Mouse (Mus musculus) embryonic facial prominence, embryonic 15.5 days (tissue): ENCODE data around the gene Arhgap28. TPM values are rescaled to one million over a fixed set of nuclear protein-coding genes. Genes with fewer than 3 reads are reported as not detected.

Experiments used
- ATAC-seq: fragments of 200-750 bp; cut with Nextera tagmentation; 2 replicates; pipeline ENCODE4 v1.8.0; 2017; ENCODE audit warnings: low read depth, moderate TSS enrichment; ENCODE audit not compliant: insufficient number of reproducible peaks, low FRiP score, low TSS enrichment
- H3K27ac ChIP-seq: fragments of 300-500 bp; sonication (generic); replicated peaks from 2 replicates; pipeline ENCODE4 v1.5.1; 2015; ENCODE audit warnings: mild to moderate bottlenecking, inconsistent platforms
- H3K27me3 ChIP-seq: fragments of 300-500 bp; sonication (generic); 2 replicates; pipeline ENCODE4 v1.6.1; 2015; ENCODE audit warnings: inconsistent platforms
- H3K36me3 ChIP-seq: fragments of 300-500 bp; sonication (generic); 2 replicates; pipeline ENCODE4 v1.6.1; 2015; ENCODE audit warnings: mild to moderate bottlenecking, inconsistent platforms
- H3K4me1 ChIP-seq: fragments of 300-500 bp; sonication (generic); 2 replicates; pipeline ENCODE4 v1.6.1; 2015; ENCODE audit warnings: inconsistent platforms
- H3K4me2 ChIP-seq: fragments of 300-500 bp; sonication (generic); replicated peaks from 2 replicates; pipeline ENCODE4 v1.6.1; 2015; ENCODE audit warnings: mild to moderate bottlenecking, inconsistent platforms
- H3K4me3 ChIP-seq: fragments of 300-500 bp; sonication (generic); replicated peaks from 2 replicates; pipeline ENCODE4 v1.5.1; 2015; ENCODE audit warnings: mild to moderate bottlenecking, inconsistent platforms
- H3K9ac ChIP-seq: fragments of 300-500 bp; sonication (generic); 2 replicates; pipeline ENCODE4 v1.6.1; 2015; ENCODE audit warnings: inconsistent platforms
- H3K9me3 ChIP-seq: fragments of 300-500 bp; sonication (generic); replicated peaks from 2 replicates; pipeline ENCODE4 v1.6.1; 2016; ENCODE audit warnings: inconsistent platforms
- WGBS: fragments of 180-500 bp; shearing (Covaris S2); methylation state at CpG from one replicate; pipeline ENCODE4 v1.1.7; 2015; 5-methylcytosine and 5-hydroxymethylcytosine counted together
- polyA plus RNA-seq: library from polyadenylated mRNA; unstranded; fragments of >200 nt; fragmentation: Nextera tagmentation; extraction: Ambion mirVana; gene quantifications from 2 replicates; pipeline ENCODE4 v1.2.1, GENCODE M21; 2015

Gene Arhgap28
- polyA plus RNA-seq, 1 experiment from 2014 or later, result 47.3 TPM

DNA sequence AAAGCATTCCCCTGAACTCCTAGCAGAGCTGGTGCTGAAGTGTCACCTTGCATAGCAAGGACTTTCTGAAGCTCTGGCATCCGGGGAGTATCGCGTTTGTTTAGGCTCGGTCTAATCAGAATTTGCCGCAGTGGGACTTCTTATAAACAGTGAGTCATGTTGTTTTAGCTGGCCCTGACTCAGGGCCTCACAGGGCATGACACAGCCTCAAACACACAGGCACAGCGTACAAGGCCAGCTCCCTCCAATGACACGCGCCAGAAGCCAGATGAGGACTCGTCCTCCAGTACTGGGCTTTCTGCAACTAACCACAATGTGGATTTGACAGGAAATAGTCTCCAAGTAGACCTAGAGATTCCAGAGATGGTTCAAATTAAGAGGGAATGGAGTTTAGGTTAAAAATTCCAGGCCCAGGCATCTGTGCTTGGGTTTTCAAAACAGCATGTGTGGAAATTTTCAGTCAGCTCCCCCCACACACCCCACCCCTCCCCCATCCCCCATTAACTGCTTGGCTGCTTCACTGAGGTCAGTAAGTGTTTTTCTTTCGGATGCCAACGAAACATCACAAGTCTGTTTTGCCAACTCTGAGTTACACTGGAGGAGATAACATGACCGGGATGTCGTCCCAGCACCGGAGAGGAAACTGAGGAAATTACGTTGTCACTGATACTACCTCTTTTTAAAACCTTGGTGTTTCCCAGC, 14.8 kb downstream of the Arhgap28 start:
- Histone ChIP-seq H3K4me2 (0 out of 2 replicates have a peak overlapping the region, but pooled peaks have one; percentile 6), H3K9me3 (no peaks in the 10 kb centered on the region), H3K27ac (peak overlapping the region; percentile 84), H3K36me3 (no peaks in the 10 kb centered on the region), H3K9ac (no peak overlapping the region), H3K4me3 (no peak overlapping the region), H3K27me3 (no peaks in the 10 kb centered on the region), H3K4me1 (peaks cover 21% of the 10 kb centered on the region)
- WGBS, result 16% methylated on average over 15 of the region's 15 CpGs
- peak; percentile 88 for ATAC-seq

DNA sequence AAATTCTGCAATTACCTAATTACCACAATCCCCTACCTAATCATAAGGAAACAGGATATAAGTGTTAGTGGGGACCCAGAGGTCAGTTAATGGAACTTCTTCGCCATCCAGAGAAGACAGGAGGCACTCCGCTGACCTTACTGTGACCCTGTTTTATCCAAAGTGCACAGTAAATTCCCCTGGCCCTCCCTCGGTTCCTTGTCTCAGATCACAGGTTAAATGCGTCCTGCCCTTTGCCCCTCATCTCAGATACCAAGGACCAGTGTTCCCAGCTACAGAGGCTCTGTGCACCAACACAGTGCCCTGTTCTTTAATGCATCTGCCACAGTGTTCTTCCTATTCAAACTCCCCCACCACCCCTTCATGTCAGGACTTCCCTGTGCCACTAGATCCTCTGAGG, 18.4 kb downstream of the Arhgap28 start:
- no peaks in the 10 kb centered on the region for H3K27me3 ChIP-seq
- no peak for ATAC-seq
- no peak overlapping the region for H3K4me3 ChIP-seq
- H3K27ac ChIP-seq, result no peak overlapping the region
- H3K9me3 ChIP-seq, result no peaks in the 10 kb centered on the region
- no peaks in the 10 kb centered on the region for H3K36me3 ChIP-seq
- no peak overlapping the region for H3K4me2 ChIP-seq
- 47% methylated on average over 4 of the region's 4 CpGs for WGBS
- no peak overlapping the region for H3K9ac ChIP-seq
- peaks cover 25% of the 10 kb centered on the region for H3K4me1 ChIP-seq

DNA sequence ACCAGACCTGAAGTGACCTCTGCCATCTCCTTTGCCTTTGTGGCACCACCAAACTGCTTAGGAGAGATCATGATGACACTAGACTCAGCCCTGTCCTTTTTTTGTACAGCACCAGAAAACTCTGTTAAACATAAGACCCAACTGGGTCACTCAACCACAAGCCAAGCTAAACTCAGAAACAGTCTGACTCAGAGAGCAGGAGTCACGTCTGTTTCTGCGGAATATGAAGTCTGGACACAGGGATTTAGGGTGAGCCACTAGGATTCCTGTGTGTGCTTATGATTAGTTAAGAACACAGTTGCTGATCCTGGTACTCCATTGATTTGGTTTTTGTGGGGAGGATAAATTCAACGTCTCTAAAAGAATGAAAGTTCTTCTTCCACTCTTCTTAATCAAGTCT, 23.3 kb downstream of the Arhgap28 start:
- Histone ChIP-seq H3K4me1 (peaks cover 23% of the 10 kb centered on the region), H3K9me3 (no peaks in the 10 kb centered on the region), H3K36me3 (no peaks in the 10 kb centered on the region), H3K4me3 (no peak overlapping the region), H3K9ac (no peak overlapping the region), H3K27ac (no peak overlapping the region), H3K4me2 (no peak overlapping the region), H3K27me3 (no peaks in the 10 kb centered on the region)
- no peak for ATAC-seq
- 49% methylated on average over 3 of the region's 3 CpGs for WGBS

DNA sequence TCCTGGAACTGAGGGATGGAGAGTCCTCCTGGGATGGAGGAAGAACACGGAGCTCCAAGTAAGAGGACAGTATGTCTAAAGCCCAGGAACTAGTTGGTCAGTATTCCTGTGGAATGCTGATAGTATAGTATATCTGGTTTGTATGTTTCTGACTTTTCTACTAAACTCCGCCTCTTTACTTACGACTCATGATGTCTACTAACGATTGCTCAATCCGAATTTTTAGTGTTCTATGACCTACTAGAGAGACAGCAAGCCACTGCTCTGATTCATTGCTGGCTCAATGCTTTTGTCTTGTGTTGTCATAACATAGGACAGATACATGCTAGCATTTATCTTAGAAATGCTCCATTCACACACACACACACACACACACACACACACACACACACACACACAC, 24.7 kb downstream of the Arhgap28 start:
- ATAC-seq, result no peak
- H3K36me3 ChIP-seq, result no peaks in the 10 kb centered on the region
- H3K27ac ChIP-seq, result peak overlapping the region; percentile 34

DNA sequence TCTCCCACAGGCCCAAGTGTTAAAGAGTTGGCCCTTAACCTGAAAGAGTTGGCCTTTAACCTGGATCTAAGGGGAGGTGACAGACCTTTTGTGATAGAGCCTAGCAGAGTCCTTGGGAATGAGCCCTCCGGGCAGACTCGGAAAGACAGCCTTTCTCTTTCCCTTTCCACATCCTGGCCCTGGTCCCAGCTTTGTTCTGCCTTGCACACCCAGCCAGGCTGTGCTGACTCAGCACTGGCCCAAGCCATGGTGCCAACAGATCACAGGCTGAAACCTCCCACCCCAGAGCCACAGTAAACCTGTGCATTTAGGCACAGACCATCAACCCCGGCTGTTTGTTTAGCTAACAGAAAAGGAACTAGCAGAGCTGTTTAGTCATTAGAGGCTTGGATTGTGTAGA, 25.1 kb downstream of the Arhgap28 start:
- WGBS, result 16% methylated on average over 3 of the region's 3 CpGs
- Histone ChIP-seq H3K27me3 (no peaks in the 10 kb centered on the region), H3K9ac (no peak overlapping the region), H3K36me3 (no peaks in the 10 kb centered on the region), H3K27ac (peak overlapping the region; percentile 34), H3K4me2 (no peak overlapping the region), H3K9me3 (no peaks in the 10 kb centered on the region), H3K4me3 (no peak overlapping the region), H3K4me1 (peaks cover 22% of the 10 kb centered on the region)
- ATAC-seq, result peak; percentile 65; the same call in 1 of the 2 replicates

More for the DNA sequence above, 24.7 kb downstream of the Arhgap28 start:
- H3K9me3 ChIP-seq, result no peaks in the 10 kb centered on the region
- H3K4me1 ChIP-seq, result peaks cover 23% of the 10 kb centered on the region
- no peak overlapping the region for H3K4me3 ChIP-seq
- H3K4me2 ChIP-seq, result no peak overlapping the region
- H3K9ac ChIP-seq, result no peak overlapping the region
- 76% methylated on average over 5 of the region's 5 CpGs for WGBS
- H3K27me3 ChIP-seq, result no peaks in the 10 kb centered on the region

DNA sequence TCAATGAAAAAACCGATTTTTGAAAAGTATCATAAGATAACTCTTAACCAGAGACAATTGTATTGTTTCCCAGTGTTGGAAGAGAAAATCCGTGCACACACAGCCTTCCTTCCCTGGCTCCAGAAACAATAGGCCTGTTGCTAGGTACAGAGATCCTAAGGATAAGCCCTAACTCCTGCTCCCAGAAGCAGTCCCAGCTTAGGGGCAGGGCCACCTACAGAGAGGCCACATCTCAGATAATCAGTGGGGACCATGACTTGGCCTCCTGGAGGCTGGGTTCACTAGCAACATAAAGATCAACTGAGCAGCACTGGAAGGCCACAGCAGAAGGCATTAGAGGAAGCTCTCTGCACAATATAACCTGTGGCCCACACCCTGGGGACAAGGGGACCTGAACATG, 27.5 kb downstream of the Arhgap28 start:
- Histone ChIP-seq H3K4me3 (no peak overlapping the region), H3K27ac (0 out of 2 replicates have a peak overlapping the region, but pooled peaks have one; percentile 44), H3K4me2 (no peak overlapping the region), H3K9me3 (no peaks in the 10 kb centered on the region), H3K9ac (no peak overlapping the region), H3K27me3 (no peaks in the 10 kb centered on the region), H3K4me1 (peaks cover 20% of the 10 kb centered on the region), H3K36me3 (no peaks in the 10 kb centered on the region)
- WGBS, result 29% methylated on average over 2 of the region's 2 CpGs
- ATAC-seq, result no peak

DNA sequence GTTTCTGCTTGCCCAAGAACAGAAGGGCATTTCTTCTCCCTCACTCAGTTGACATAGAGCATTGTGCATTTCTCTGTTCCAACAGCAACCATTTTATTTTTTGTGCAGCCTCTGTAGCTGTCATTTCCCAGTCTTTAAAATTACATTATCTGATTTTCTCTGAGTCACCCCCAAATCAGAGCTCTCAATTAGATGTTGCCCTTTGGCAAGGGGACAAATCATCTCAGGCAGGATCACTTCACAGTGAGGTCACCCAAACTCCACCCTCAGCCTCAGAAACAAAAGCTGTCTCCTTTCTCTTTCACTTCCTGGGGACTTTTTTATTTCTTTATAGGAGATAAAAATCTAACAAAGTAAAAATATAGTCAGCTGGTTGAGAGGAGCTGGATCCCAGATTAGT, 27.9 kb downstream of the Arhgap28 start:
- no peaks in the 10 kb centered on the region for H3K27me3 ChIP-seq
- H3K4me2 ChIP-seq, result no peak overlapping the region
- H3K9ac ChIP-seq, result no peak overlapping the region
- no peak overlapping the region for H3K4me3 ChIP-seq
- H3K27ac ChIP-seq, result no peak overlapping the region
- no peak for ATAC-seq
- H3K4me1 ChIP-seq, result peaks cover 20% of the 10 kb centered on the region
- no peaks in the 10 kb centered on the region for H3K9me3 ChIP-seq
- H3K36me3 ChIP-seq, result no peaks in the 10 kb centered on the region

DNA sequence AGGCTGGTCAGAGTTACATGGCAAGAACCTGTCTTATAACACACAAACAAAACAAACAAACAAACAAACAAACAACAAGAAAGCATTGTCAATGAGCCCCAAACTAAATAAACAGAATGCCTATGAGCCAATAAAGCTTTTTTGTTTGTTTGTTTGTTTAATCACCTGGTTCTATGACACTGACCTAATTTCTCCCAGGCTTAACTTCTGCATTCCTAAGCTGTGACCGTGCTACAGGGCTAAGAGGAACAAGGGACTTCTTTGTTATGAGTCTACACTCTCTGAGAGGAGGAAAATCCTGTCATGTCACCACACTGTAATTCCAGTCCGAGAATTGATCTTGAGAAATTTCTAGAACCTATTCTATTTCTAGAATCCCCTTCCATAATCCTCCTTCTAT, 29.2 kb downstream of the Arhgap28 start:
- ATAC-seq, result no peak
- no peak overlapping the region for H3K4me2 ChIP-seq
- peaks cover 15% of the 10 kb centered on the region for H3K4me1 ChIP-seq
- no peak overlapping the region for H3K4me3 ChIP-seq
- no peaks in the 10 kb centered on the region for H3K9me3 ChIP-seq
- H3K27me3 ChIP-seq, result no peaks in the 10 kb centered on the region
- no peak overlapping the region for H3K9ac ChIP-seq
- no peaks in the 10 kb centered on the region for H3K36me3 ChIP-seq
- no peak overlapping the region for H3K27ac ChIP-seq
- 22% methylated on average over 2 of the region's 2 CpGs for WGBS

DNA sequence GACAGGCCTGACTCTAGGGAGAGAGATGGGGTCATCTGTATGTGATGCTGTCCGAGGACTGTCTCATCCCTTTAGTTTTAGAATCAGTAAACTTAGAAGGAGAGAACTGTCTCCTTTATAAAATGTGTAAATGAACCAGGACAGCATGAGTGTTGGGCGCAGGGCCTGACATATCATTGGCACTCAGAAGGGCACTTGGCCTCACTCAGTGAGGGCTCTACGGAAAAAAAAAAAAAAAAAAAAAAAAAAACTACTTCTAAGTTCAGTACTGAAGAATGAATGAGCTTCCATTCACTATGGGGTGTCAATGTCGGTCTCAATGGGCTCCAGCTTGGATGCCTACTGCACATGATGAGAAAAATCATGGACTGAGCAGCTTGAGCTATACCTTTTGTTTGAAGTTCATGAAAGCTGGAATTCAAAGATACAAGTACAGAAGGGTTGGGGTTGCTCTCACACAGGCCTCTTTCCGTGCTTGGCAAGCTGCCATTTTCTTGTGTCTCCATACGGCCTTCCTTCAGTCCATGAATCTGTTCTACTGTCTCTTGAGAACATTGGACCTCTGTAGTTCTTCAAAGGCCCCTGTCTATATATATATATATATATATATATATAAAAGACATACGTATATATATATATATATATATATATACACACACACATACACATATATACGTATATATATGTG, 36.9 kb downstream of the Arhgap28 start:
- WGBS, result 72% methylated on average over 8 of the region's 8 CpGs
- Histone ChIP-seq H3K9me3 (no peaks in the 10 kb centered on the region), H3K4me2 (no peak overlapping the region), H3K27ac (no peak overlapping the region), H3K36me3 (no peaks in the 10 kb centered on the region), H3K4me1 (0 out of 2 replicates have a peak, but pooled peaks cover 3% of the 10 kb centered on the region), H3K9ac (no peak overlapping the region), H3K27me3 (no peaks in the 10 kb centered on the region), H3K4me3 (no peak overlapping the region)
- ATAC-seq, result no peak

DNA sequence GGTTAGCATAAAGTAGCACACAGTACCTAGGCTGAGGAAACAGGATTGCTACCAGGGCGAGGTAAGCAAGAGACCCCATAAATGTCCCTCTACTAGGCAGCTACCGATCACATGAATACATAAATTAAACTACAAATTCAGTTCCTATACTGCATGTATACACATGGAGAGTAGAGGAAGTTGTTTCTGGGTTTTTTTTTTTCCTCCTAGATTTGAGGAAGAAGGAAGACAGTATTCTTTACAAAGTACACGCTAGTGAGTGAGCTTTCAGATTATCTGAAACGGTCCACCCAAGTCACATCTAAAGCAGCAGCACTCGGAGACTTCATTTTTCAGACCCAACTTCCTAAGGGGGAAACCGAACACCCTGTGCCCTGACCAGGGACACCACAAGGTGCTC, 41.1 kb downstream of the Arhgap28 start:
- Histone ChIP-seq H3K4me1 (peaks cover 11% of the 10 kb centered on the region; the same call in 1 of the 2 replicates), H3K27ac (no peak overlapping the region), H3K9me3 (no peaks in the 10 kb centered on the region), H3K27me3 (no peaks in the 10 kb centered on the region), H3K4me3 (no peak overlapping the region), H3K4me2 (no peak overlapping the region), H3K9ac (no peak overlapping the region), H3K36me3 (no peaks in the 10 kb centered on the region)
- no peak for ATAC-seq
- 91% methylated on average over 6 of the region's 6 CpGs for WGBS

DNA sequence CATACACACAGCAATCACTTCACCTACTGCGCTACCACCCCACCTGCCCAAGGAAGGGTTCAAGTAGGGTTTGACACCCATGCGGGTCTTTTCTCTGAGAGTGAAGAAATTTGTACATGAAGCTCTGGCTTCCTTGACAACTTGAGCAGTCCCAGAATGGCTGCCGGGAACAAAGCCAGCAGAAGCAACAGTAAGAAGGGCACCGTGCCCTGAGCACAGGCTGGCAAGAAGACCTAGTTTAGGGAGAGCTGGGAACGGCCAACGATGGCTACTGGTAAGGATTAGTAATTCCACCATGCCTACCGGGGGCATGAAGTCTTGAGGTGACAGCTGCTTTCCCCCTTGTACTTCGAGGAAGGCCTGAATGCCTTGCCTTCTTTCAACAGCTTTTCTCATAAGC, 41.9 kb downstream of the Arhgap28 start:
- H3K27ac ChIP-seq, result no peak overlapping the region
- peaks cover 11% of the 10 kb centered on the region; the same call in 1 of the 2 replicates for H3K4me1 ChIP-seq
- H3K9me3 ChIP-seq, result no peaks in the 10 kb centered on the region
- no peak overlapping the region for H3K9ac ChIP-seq
- no peak overlapping the region for H3K4me2 ChIP-seq
- no peaks in the 10 kb centered on the region for H3K27me3 ChIP-seq
- no peak overlapping the region for H3K4me3 ChIP-seq
- H3K36me3 ChIP-seq, result no peaks in the 10 kb centered on the region
- WGBS, result 78% methylated on average over 8 of the region's 8 CpGs
- ATAC-seq, result no peak
